Mouse (Mus musculus): ENCODE results near the gene Gm2310.

- TF ChIP-seq POLR2A (IDR thresholded peaks at IDR 0.05; ENCODE audit: control insufficient read depth, low read depth, low read length) (no peak), CTCF (IDR thresholded peaks at IDR 0.05; ENCODE audit: control insufficient read depth, insufficient read depth, insufficient replicate concordance, low read depth, low read length) (no peak)
Observed at GRCm38 (mm10) chr15:8485261-8485660, 34.5 kb downstream of the Gm2310 start.
